10 mouse cellular contexts compared by ENCODE assay signal in genomic region chr8:124141681-124142391, GRCm38 (mm10).
DNase-seq lines count a peak whose midpoint lies in the region; ATAC-seq and TF ChIP-seq lines count a peak whose summit lies in the region.
"Had no signal": no experiment of that assay in that cellular context is flagged by ENCODE, and none has a peak within 500 bp of the region (broad histone marks: within the 10 kb centered on the region; RNA-seq: fewer than 3 reads in every experiment).

No protein-coding gene starts in this region.

- no peak for TF ChIP-seq CTCF in lung, postnatal 0 days (IDR thresholded peaks at IDR 0.05)

- ATAC-seq in lung, postnatal 0 days = no peak
- ATAC-seq in forebrain, embryonic 16.5 days = no peak
- ATAC-seq in neural tube, embryonic 15.5 days (ENCODE audit: low FRiP score) = no peak
- no peak for ATAC-seq in monocyte, adult 5-6 weeks (replicated peaks; ENCODE audit: insufficient number of reproducible peaks, low FRiP score, low TSS enrichment, poor library complexity, severe bottlenecking)

- no peaks in the 10 kb centered on the region; the same call in 1 of the 2 replicates for H3K27me3 ChIP-seq in lung, postnatal 0 days (replicated peaks; ENCODE audit: insufficient read depth, low read length)
- H3K27me3 ChIP-seq in forebrain, embryonic 16.5 days (replicated peaks; ENCODE audit: control insufficient read depth, insufficient read depth, low read length) = no peaks in the 10 kb centered on the region
- no peaks in the 10 kb centered on the region for H3K27me3 ChIP-seq in neural tube, embryonic 15.5 days (replicated peaks)
- no peaks in the 10 kb centered on the region for H3K27me3 ChIP-seq in embryonic facial prominence, embryonic 10.5 days (replicated peaks; ENCODE audit: low read depth, poor library complexity, severe bottlenecking)
- H3K27me3 ChIP-seq: limb, embryonic 15.5 days; neural tube, embryonic 12.5 days had no signal

- no peak overlapping the region for H3K4me3 ChIP-seq in lung, postnatal 0 days (ENCODE audit: low read depth, low read length)
- H3K4me3 ChIP-seq in forebrain, embryonic 16.5 days (replicated peaks; ENCODE audit: low read length) = no peak overlapping the region
- no peak overlapping the region for H3K4me3 ChIP-seq in neural tube, embryonic 15.5 days (replicated peaks)
- no peak overlapping the region for H3K4me3 ChIP-seq in embryonic facial prominence, embryonic 10.5 days
- H3K4me3 ChIP-seq: limb, embryonic 15.5 days; neural tube, embryonic 12.5 days had no signal

- peak; percentile 27 for DNase-seq in lung, postnatal 10 days
- DNase-seq in lung, postnatal 0 days (ENCODE audit: low spot score) = no peak
- DNase-seq in adrenal gland, postnatal 25 days = peak; percentile 65
- DNase-seq in spleen, adult 12 weeks (ENCODE audit: low spot score) = no peak
- DNase-seq in embryonic facial prominence, embryonic 10.5 days (ENCODE audit: low spot score) = no peak

- TF ChIP-seq EP300 in lung, postnatal 0 days (IDR thresholded peaks at IDR 0.05) = no peak

- no peak overlapping the region for H3K9ac ChIP-seq in lung, postnatal 0 days (replicated peaks; ENCODE audit: low read depth)
- no peak overlapping the region for H3K9ac ChIP-seq in forebrain, embryonic 16.5 days (replicated peaks; ENCODE audit: low read depth, low read length)
- H3K9ac ChIP-seq in neural tube, embryonic 15.5 days (replicated peaks) = no peak overlapping the region
- H3K9ac ChIP-seq: limb, embryonic 15.5 days; neural tube, embryonic 12.5 days had no signal

- no peak overlapping the region for H3K4me2 ChIP-seq in lung, postnatal 0 days (replicated peaks; ENCODE audit: low read depth, low read length)
- no peak overlapping the region for H3K4me2 ChIP-seq in forebrain, embryonic 16.5 days (ENCODE audit: low read length)
- H3K4me2 ChIP-seq in neural tube, embryonic 15.5 days = no peak overlapping the region
- H3K4me2 ChIP-seq: limb, embryonic 15.5 days had no signal

- 59% methylated on average over 9 of the region's 9 CpGs for WGBS in lung, postnatal 0 days
- WGBS in forebrain, embryonic 16.5 days = 30% methylated on average over 9 of the region's 9 CpGs
- 48% methylated on average over 9 of the region's 9 CpGs for WGBS in neural tube, embryonic 15.5 days
- WGBS in embryonic facial prominence, embryonic 10.5 days = 78% methylated on average over 9 of the region's 9 CpGs

- no peak overlapping the region for H3K27ac ChIP-seq in lung, postnatal 0 days (ENCODE audit: low read length)
- H3K27ac ChIP-seq in forebrain, embryonic 16.5 days (ENCODE audit: low read length) = peak overlapping the region; percentile 73; the same call in 1 of the 2 replicates
- H3K27ac ChIP-seq in neural tube, embryonic 15.5 days (replicated peaks) = peak overlapping the region; percentile 79
- H3K27ac ChIP-seq in embryonic facial prominence, embryonic 10.5 days (replicated peaks) = no peak overlapping the region
- H3K27ac ChIP-seq: limb, embryonic 15.5 days; neural tube, embryonic 12.5 days had no signal

- no peaks in the 10 kb centered on the region for H3K9me3 ChIP-seq in lung, postnatal 0 days (ENCODE audit: low read length)
- no peaks in the 10 kb centered on the region for H3K9me3 ChIP-seq in forebrain, embryonic 16.5 days (ENCODE audit: control insufficient read depth, low read length)
- no peaks in the 10 kb centered on the region for H3K9me3 ChIP-seq in neural tube, embryonic 15.5 days (replicated peaks)
- no peaks in the 10 kb centered on the region for H3K9me3 ChIP-seq in embryonic facial prominence, embryonic 10.5 days
- H3K9me3 ChIP-seq: limb, embryonic 15.5 days; neural tube, embryonic 12.5 days had no signal

- no peaks in the 10 kb centered on the region for H3K36me3 ChIP-seq in lung, postnatal 0 days (ENCODE audit: insufficient read depth, low read length)
- no peaks in the 10 kb centered on the region for H3K36me3 ChIP-seq in forebrain, embryonic 16.5 days (ENCODE audit: control insufficient read depth, insufficient read depth)
- H3K36me3 ChIP-seq in neural tube, embryonic 15.5 days = no peaks in the 10 kb centered on the region
- no peaks in the 10 kb centered on the region for H3K36me3 ChIP-seq in embryonic facial prominence, embryonic 10.5 days (replicated peaks)
- H3K36me3 ChIP-seq: limb, embryonic 15.5 days; neural tube, embryonic 12.5 days had no signal

- no peaks in the 10 kb centered on the region for H3K4me1 ChIP-seq in lung, postnatal 0 days (ENCODE audit: insufficient read depth, low read depth, low read length)
- H3K4me1 ChIP-seq in forebrain, embryonic 16.5 days (replicated peaks; ENCODE audit: control insufficient read depth, insufficient read depth, low read length) = peaks cover 42% of the 10 kb centered on the region
- H3K4me1 ChIP-seq in neural tube, embryonic 15.5 days = peaks cover 66% of the 10 kb centered on the region
- peaks cover 31% of the 10 kb centered on the region for H3K4me1 ChIP-seq in embryonic facial prominence, embryonic 10.5 days
- H3K4me1 ChIP-seq: limb, embryonic 15.5 days had no signal

Comparison
In these comparisons a context has a peak if more than half of its experiments do, and no peak if none do; other contexts are left out.
1. DNase-seq: peak in lung, postnatal 10 days (single experiment) and adrenal gland, postnatal 25 days (single experiment); none in lung, postnatal 0 days (single experiment), spleen, adult 12 weeks (single experiment) and embryonic facial prominence, embryonic 10.5 days (single experiment).
2. H3K27ac ChIP-seq: peak in forebrain, embryonic 16.5 days (single experiment) and neural tube, embryonic 15.5 days (single experiment); none in lung, postnatal 0 days (single experiment) and embryonic facial prominence, embryonic 10.5 days (single experiment).